ENCODE assay signal across 16 mouse cellular contexts in genomic region chr6:32949702-32950101, GRCm38 (mm10).
"Had no signal": no experiment of that assay in that cellular context is flagged by ENCODE, and none has a peak within 500 bp of the region (broad histone marks: within the 10 kb centered on the region; RNA-seq: fewer than 3 reads in every experiment).

No protein-coding gene starts in this region.

- H3K36me3 ChIP-seq: liver, embryonic 15.5 days; lung, embryonic 15.5 days; midbrain, embryonic 12.5 days; midbrain, embryonic 15.5 days; stomach, embryonic 15.5 days had no signal

- H3K9me3 ChIP-seq: liver, embryonic 15.5 days; lung, embryonic 15.5 days; megakaryocyte, embryonic 14.5 days; midbrain, embryonic 12.5 days; midbrain, embryonic 15.5 days; stomach, embryonic 15.5 days had no signal

- H3K27me3 ChIP-seq: liver, embryonic 15.5 days; lung, embryonic 15.5 days; megakaryocyte, embryonic 14.5 days; midbrain, embryonic 12.5 days; midbrain, embryonic 15.5 days; stomach, embryonic 15.5 days had no signal

- H3K27ac ChIP-seq: liver, embryonic 15.5 days; lung, embryonic 15.5 days; macrophage; midbrain, embryonic 12.5 days; midbrain, embryonic 15.5 days; stomach, embryonic 15.5 days; stomach, postnatal 0 days had no signal

- H3K4me1 ChIP-seq: midbrain, embryonic 12.5 days; stomach, embryonic 15.5 days had no signal

- H3K4me2 ChIP-seq: liver, embryonic 15.5 days; lung, embryonic 15.5 days; midbrain, embryonic 12.5 days; midbrain, embryonic 15.5 days; stomach, embryonic 15.5 days had no signal

- DNase-seq: liver, postnatal 0 days; lung, adult 2 months; lung, postnatal 14 days; lung, postnatal 36 days; right cerebral cortex, postnatal 14 days; thymus, adult 2 months; thymus, postnatal 25 days; thymus, postnatal 4 days had no signal

- ATAC-seq: liver, postnatal 0 days; midbrain, embryonic 15.5 days had no signal

- H3K4me3 ChIP-seq: liver, embryonic 15.5 days; lung, embryonic 15.5 days; megakaryocyte, embryonic 14.5 days; midbrain, embryonic 12.5 days; midbrain, embryonic 15.5 days; stomach, embryonic 15.5 days had no signal

- H3K9ac ChIP-seq: liver, embryonic 15.5 days; liver, postnatal 0 days; lung, embryonic 15.5 days; midbrain, embryonic 12.5 days; midbrain, embryonic 15.5 days; stomach, embryonic 15.5 days had no signal
